Mouse (Mus musculus): Measurements from ENCODE around the gene Igfn1. TPM values are rescaled to one million over a fixed set of nuclear protein-coding genes. Genes with fewer than 3 reads are reported as not detected.

The Igfn1 gene
- total RNA-seq, 2 experiments from 2014 or later, result 0.05 TPM; not detected in 1

DNA sequence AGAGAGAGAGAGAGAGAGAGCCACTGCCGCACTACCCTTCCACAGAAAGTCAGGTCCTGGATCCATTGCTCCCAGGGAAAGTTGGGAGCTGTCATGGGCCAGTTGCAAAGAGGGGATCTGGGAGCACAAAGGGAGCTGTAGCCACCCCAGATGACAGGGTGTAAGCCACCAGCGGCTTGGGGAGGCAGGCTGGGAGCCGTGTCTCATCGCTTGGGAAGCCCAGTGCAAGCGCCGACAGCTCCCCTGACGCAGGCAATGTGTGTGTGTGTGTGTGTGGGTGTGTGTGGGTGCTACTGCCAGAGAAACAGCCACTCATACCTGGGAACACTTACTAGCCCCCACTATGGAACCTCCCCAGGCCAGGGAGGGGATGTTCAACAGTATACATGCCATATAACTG lies 64.0 kb downstream of the Igfn1 start:
- intact Hi-C loops (cut with DNase I), result no loop called here
- no peak for DNase-seq

GRCm38 (mm10) chr1:135941259-135942006 lies 64.7 kb downstream of the Igfn1 start:
- no peak for DNase-seq
- intact Hi-C loops (cut with DNase I), result no loop called here

- intact Hi-C loops (cut with DNase I), result no loop called here
These were observed 70.1 kb downstream of the Igfn1 start for GRCm38 (mm10) chr1:135936091-135936490.

DNA sequence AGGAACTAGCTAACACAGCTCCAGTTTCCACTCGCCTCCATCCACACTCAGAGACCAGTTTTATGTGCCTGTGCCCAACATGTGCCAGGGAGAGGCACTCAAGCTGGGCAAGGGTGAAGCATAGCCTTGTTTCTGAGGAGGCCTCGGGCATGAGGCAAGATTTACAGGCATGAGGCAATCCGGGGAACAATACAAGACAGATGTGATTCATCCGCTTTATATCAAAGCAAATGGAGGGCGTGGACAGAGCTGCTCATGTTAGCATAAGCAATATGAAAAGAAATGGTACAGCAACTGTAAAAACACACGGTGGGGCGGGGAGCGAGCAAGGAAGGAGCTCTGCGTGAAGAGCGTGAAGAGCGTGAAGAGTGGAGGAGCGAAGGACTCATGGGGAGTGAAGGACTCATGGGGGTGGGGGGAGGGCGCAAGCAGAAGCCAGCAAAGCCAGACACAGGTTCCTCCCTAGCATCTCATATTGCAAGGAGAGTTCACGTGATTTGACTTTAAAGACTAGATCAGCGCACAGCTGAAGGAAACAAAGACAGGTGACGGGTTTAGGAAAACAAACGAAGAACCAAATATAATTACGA lies 72.3 kb downstream of the Igfn1 start:
- intact Hi-C loops (cut with DNase I), result no loop called here
- DNase-seq, result no peak

More at GRCm38 (mm10) chr1:135936091-135936490, 70.1 kb downstream of the Igfn1 start:
- DNase-seq, result no peak

- intact Hi-C loops (cut with DNase I), result no loop called here
- no peak for DNase-seq
These were observed 76.3 kb downstream of the Igfn1 start for GRCm38 (mm10) chr1:135929876-135930275.

DNA sequence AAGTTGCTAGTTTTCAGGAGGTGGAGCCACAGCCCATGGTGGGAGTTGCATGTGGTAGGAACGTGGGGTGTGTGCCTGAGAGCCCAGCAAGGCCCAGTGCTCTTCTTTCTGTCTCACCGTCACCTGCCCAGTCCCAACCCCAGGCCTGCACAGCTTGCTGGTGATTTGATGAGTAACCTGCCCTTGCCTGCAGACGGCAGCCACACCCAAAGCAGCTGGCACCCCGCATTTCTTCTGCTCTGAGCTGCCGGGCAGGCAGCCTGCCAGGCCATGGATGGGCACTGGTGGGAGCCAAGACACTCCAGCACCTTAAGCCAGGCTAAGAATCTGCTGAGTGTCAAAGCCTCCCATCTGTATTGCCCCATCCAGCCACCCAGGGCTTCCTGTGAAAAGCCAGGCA lies 80.3 kb downstream of the Igfn1 start:
- DNase-seq, result no peak
- intact Hi-C loops (cut with DNase I), result no loop called here

DNA sequence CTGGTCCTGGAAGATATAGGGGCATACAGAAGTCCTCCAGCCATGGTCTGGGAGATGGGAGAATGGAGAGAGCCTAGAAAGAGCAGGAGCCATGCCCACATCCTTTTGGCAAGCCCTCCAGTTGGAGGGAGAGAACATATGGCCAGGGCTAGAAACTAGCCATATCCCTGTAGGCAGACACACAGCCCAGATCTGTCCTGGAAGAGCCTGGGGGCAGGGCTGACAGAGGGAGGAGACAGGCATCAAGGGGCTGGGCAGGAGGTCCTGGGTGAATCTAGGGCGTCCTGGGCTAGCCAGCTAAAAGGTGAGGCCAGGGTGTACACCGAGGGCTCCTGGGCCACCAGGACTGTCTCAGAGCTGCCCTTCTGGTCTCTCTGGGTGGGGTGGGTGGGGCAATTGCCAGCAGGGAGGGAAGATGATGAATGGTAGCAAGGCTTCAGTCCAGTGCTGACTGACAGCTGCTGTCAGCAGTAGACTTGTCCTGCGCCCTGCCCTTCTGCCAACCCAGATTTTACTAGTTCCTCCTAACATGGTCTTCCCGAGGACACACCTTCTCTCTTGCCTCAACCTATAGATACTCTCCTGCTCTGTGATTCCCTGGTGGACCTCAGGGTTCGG lies 81.7 kb downstream of the Igfn1 start:
- intact Hi-C loops (cut with DNase I), result no loop called here
- DNase-seq, result no peak

GRCm38 (mm10) chr1:135923229-135923628 lies 82.9 kb downstream of the Igfn1 start:
- DNase-seq, result no peak
- intact Hi-C loops (cut with DNase I), result no loop called here

DNA sequence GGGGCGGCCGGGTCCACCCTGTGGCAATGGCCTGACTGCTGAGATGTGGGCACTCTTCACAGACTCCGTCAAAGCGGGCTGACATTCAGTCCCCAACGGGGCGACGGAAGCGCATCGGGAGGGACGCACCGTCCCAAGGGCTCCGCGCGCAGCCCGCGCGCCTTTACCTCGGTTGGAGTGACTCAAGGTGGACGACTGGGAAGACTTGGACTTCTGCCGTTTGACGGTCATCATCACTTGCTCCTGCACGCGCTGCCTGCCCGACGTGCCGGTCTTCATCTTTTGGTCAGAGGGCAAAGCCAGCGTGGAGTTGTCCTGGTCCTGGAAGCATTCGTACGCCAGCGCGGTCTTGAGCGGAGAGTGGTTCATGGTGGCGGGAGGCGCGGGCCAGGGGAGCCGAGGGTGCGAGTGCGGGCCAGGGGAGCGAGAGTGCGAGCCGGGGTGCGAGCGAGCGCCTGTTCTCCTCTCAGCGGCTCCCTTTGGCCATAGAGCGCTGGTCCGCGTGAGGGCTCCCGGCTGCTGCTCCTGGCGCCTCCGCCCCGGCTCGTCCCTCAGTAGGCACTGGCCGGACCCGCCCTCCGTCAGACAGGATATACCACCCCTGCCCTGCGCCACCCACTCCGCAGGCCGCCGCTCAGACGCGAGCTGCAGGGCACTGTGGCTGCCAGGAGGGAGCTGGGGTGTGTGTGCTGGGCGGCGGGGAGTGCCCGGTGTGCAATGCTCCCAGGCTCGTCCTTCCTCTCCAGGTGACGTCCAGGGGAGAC lies 87.3 kb downstream of the Igfn1 start, which contains the start of gene Pkp1:
TSS of gene Pkp1 (minus strand) at position 564 of the 764 bp plus-strand sequence.
- no peak for DNase-seq
- intact Hi-C loops (cut with DNase I), result no loop called here

DNA sequence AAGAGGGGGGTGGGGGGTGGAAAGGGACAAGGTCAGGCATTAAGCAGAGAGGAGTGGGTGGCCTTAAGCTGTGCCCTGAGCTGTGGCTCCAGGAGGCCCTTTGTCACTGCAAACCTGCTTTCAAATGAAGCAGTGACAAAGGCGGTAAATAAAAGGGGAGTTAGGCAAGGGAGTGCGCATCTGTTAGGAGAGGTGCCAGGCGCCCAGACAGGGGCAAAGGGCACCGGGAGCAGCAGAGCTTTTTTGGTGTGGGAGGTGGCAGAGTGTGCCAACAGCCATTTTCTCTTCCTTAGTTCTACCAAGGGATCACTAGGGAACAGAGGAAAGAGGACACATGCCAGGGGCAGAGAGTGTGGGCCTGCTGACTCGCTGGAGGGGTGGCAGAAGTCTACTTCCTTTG lies 88.9 kb downstream of the Igfn1 start:
- no peak for DNase-seq

DNA sequence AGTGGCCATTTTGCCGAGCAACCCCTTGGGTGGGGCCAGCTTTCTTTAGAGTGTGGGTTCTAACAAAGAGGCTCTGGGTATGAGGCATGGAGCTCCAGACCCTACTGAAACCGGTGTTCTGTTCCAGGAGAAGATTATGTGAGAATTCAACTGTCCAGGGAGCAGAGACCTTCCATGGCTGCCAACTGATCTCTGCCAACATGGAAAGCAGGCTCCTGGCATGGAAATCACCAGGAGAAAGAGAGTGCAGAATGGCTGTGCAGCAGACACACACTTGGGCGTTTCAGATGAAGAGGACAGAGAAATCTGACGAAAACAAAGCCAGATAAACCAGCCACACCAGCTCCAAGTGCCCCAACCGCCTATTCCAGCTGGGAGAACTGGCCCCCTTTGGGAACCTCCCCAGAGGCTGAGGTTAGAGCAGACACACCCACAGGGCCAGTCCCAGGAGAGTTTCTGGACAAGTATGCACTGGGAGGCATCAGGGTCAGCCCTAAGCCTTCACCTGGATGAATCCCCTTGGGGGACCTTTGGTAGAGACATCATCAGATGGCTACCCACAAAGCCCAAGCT lies 89.6 kb downstream of the Igfn1 start:
- intact Hi-C loops (cut with DNase I), result no loop called here
- no peak for DNase-seq

More for the DNA sequence above, 88.9 kb downstream of the Igfn1 start:
- intact Hi-C loops (cut with DNase I), result no loop called here

DNA sequence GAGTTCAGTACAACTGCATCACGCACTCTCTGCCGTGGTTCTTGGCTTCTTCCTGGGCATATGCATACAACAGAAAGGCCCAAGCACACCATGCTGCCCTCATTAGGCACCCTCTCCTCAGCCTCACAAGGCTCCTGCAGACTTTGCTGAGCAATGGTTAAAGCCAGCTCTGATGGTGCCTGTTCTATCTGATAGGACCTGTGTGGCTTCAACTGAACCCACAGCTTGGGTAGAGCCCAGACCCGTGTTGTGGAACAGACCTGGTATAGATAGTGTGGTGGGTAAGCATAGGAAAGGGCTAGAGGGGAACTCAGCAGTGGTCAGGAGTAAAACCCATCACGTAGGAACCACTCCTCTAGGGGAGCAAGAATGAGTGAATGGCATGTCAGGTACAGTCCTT lies 92.5 kb downstream of the Igfn1 start:
- intact Hi-C loops (cut with DNase I), result no loop called here
- DNase-seq, result no peak

DNA sequence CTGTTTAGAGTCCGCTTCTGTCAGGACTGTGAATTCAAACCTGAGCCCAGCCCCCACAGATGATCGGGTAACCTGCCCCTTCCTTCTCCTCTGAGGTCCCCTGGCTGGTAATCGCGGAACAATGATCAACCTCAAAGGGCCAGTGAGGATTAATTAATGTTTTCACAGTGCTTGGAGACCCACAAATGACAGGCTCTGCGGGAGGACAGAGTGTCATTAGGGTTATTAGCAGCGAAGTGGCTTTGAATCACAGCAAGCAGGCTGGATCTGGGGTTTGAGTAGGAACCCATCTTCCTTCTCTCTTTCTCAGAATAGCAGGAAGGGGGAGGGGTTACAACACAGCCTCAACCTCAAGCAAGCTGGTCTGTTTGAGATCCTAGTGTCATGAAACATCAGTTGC lies 96.8 kb downstream of the Igfn1 start:
- intact Hi-C loops (cut with DNase I), result no loop called here
- DNase-seq, result no peak

DNA sequence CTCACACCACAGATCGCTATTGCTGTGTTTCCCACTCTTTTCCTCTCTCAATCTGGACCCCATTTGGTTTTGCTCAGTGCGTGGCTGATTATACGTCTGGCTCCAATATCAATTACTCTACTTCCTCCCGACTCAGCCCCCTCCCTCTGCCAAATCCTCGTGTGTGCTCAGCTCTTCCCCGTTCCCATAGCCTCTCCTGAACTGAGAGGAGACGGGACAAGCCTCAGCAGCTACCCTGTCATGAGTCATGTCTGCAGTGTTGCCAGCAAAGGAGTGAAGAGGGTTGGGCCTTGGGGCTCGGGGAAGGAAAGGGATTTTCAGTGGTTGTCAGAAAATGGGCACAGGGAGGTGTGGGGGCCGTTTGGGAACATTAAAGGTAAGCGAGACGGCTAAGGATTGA lies 99.4 kb downstream of the Igfn1 start:
- intact Hi-C loops (cut with DNase I), result no loop called here
- DNase-seq, result peak in 1 of 2 experiments; percentile 23

Other genes with a start within 250 kb of the Igfn1 start
- gene Phlda3, start 240.2 kb downstream of the Igfn1 start, total RNA-seq (2021), result 10 to 100 TPM; 17.2 to 18.4 TPM
- 10 to 100 TPM; 18.6 to 29.4 TPM for gene Tnni1, start 226.9 kb downstream of the Igfn1 start, total RNA-seq (2021)
- gene Lad1, start 187.7 kb downstream of the Igfn1 start, total RNA-seq (2021), result 1 to 10 TPM; 4.9 to 6.0 TPM
- gene Tnnt2, start 170.0 kb downstream of the Igfn1 start, total RNA-seq (2021), result 1,000 to 10,000 TPM; 7,950 to 8,027 TPM
- under 1 TPM in 1 of 2 experiments, not detected in 1; 0.51 TPM for gene Pkp1, start 87.1 kb downstream of the Igfn1 start, total RNA-seq (2021)
- 10 to 100 TPM; 16.1 to 20.0 TPM for gene Tmem9, start 1.8 kb upstream of the Igfn1 start, total RNA-seq (2021)
- not detected for gene Ascl5, start 44.5 kb upstream of the Igfn1 start, total RNA-seq (2021)
- gene Cacna1s, start 46.4 kb upstream of the Igfn1 start, total RNA-seq (2021), result 1 to 10 TPM; 1.6 to 1.7 TPM
- gene Kif21b, start 125.0 kb upstream of the Igfn1 start, total RNA-seq (2021), result 1 to 10 TPM; 1.2 to 4.3 TPM
- not detected for gene Mroh3, start 206.5 kb upstream of the Igfn1 start, total RNA-seq (2021)
- gene Inava, start 227.9 kb upstream of the Igfn1 start, total RNA-seq (2021), result under 1 TPM in 1 of 2 experiments, not detected in 1; 0.22 TPM